Mouse (Mus musculus) right cerebral cortex, postnatal 4 days (tissue): ENCODE data around the gene Rps29.
A peak's percentile ranks its signal among the peaks of the same experiment; 100 is the strongest.
"Not testable (repeated sequence)": the region's sequence is repeated elsewhere in the genome, so short reads cannot be mapped to it uniquely, and the experiment has no call there.

Experiments
- DNase-seq: peaks from one replicate; pipeline ENCODE4 v3.0.0-alpha.2; 2022

The Rps29 gene

GRCm38 (mm10) chr12:69177526-69177925 is 18.5 kb upstream of the Rps29 start:
- no peak for DNase-seq

GRCm38 (mm10) chr12:69175975-69176374 is 17.0 kb upstream of the Rps29 start:
- no peak for DNase-seq

GRCm38 (mm10) chr12:69171307-69171706 is 12.3 kb upstream of the Rps29 start:
- DNase-seq, result no peak

- peak; percentile 79 for DNase-seq
Measured at GRCm38 (mm10) chr12:69168461-69169106, 9.6 kb upstream of the Rps29 start, which contains the start of gene Lrr1. Gene Lrr1, plus strand, starts transcription at chr12:69168814.

GRCm38 (mm10) chr12:69167656-69168460 is 8.9 kb upstream of the Rps29 start:
- no peak for DNase-seq

GRCm38 (mm10) chr12:69166861-69167581 is 8.0 kb upstream of the Rps29 start:
- DNase-seq, result not testable (repeated sequence)

GRCm38 (mm10) chr12:69164904-69165303 is 5.9 kb upstream of the Rps29 start:
- DNase-seq, result no peak

GRCm38 (mm10) chr12:69163586-69163985 is 4.6 kb upstream of the Rps29 start:
- not testable (repeated sequence) for DNase-seq

GRCm38 (mm10) chr12:69160677-69161076 is 1.7 kb upstream of the Rps29 start:
- DNase-seq, result not testable (repeated sequence)

GRCm38 (mm10) chr12:69159578-69159940 is 573 bp upstream of the Rps29 start:
- no peak for DNase-seq

GRCm38 (mm10) chr12:69158366-69158764 is 621 bp downstream of the Rps29 start:
- DNase-seq, result no peak

- DNase-seq, result no peak
Measured at GRCm38 (mm10) chr12:69157107-69157506, 1.9 kb downstream of the Rps29 start.

- no peak for DNase-seq
Measured at GRCm38 (mm10) chr12:69156436-69156835, 2.5 kb downstream of the Rps29 start.

GRCm38 (mm10) chr12:69155923-69156322 is 3.1 kb downstream of the Rps29 start:
- DNase-seq, result no peak

GRCm38 (mm10) chr12:69150049-69150448 is 8.9 kb downstream of the Rps29 start:
- DNase-seq, result no peak

GRCm38 (mm10) chr12:69147166-69147735 is 11.7 kb downstream of the Rps29 start:
- DNase-seq, result no peak

GRCm38 (mm10) chr12:69143460-69143859 is 15.5 kb downstream of the Rps29 start:
- no peak for DNase-seq

GRCm38 (mm10) chr12:69139841-69140240 is 19.1 kb downstream of the Rps29 start:
- no peak for DNase-seq

GRCm38 (mm10) chr12:69139201-69139600 is 19.8 kb downstream of the Rps29 start:
- no peak for DNase-seq

GRCm38 (mm10) chr12:69131981-69132380 is 27.0 kb downstream of the Rps29 start:
- peak; percentile 75 for DNase-seq

- DNase-seq, result no peak
Measured at GRCm38 (mm10) chr12:69131267-69131666, 27.7 kb downstream of the Rps29 start.

- no peak for DNase-seq
Measured at GRCm38 (mm10) chr12:69130486-69130885, 28.5 kb downstream of the Rps29 start.

- no peak for DNase-seq
Measured at GRCm38 (mm10) chr12:69129634-69130310, 29.2 kb downstream of the Rps29 start.
